Mouse (Mus musculus) forelimb bud, embryonic 11.5 days (tissue): Measurements from ENCODE around the gene Saa1.
"Not testable (repeated sequence)": the region's sequence is repeated elsewhere in the genome, so short reads cannot be mapped to it uniquely, and the experiment has no call there.

Source experiments
- DNase-seq: peaks from one replicate; pipeline ENCODE4 v3.0.0-alpha.2; 2012; ENCODE audit warnings: low read depth, low spot score

Gene Saa1

DNA sequence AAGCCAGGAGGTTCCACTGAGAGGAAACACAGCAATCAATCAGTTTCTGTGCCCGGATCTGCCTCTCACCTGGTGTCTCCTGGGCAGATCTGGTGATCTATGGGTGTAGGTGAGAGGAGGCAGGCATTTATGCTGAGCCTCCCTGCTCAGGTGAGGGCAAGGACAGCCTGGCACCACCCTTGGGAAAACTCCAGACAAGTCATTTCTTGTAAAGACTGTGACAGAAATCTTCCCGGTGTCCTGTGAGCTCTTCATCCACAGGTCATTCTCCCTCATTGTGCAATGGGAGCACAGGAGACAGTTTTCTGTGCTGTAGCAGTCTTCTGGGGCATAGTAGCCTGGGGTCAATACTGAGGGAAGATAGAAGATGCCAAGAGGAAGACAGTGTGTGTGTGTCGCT is at the start of gene Saa1:
TSS of gene Saa1 (minus strand) at position 101 of the 400 bp plus-strand sequence.
- DNase-seq, result not testable (repeated sequence)

DNA sequence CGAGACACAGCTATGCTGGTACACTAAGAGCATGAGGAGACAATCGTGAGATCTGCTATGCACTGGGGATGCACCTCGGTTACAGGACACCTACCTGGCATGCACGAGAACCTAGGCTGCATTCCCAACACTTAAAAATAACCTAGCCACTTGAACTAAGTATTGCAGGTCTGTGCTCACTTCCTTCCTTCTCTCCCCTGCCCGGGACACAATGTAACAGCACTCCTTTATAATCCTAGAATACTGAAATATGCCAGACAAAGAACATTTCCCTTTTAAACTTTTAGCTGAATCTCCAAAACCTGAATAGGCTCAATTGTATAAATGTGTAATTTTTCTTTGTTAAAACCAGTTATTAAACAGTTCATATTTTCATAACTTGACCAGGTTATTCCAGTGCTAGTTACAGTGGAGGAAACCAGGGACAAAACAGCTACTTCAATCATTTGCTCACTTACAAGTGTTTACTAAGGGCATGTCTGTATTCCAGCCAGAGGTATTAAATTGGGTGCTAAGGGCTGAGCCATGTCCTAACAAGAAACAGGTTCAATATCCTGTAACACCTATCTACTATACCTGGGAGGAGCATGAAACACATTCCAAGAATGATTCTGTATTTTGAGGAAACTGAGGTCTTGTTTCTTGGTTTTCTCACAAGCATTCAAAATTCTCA is 46.5 kb upstream of the Saa1 start:
- no peak for DNase-seq

DNA sequence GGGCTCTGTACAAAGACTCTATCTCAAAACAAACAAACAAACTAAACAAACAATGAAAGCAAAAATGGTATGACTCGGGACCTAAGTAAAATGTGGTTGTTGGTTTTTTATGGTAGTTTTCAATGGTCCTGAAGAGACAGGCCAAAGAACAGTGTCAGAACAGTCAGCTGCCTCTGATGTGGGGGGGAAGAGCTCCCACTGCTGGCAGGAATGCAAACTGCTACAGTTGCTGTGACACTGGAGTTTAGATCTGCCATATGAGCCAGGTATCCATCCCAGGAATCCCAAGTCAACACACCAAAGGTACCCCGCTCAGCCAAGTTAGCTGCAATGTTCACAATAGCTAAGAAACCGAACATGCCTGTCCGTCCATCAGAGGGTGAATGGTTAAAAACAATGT is 27.9 kb upstream of the Saa1 start:
- peak; percentile 77 for DNase-seq

DNA sequence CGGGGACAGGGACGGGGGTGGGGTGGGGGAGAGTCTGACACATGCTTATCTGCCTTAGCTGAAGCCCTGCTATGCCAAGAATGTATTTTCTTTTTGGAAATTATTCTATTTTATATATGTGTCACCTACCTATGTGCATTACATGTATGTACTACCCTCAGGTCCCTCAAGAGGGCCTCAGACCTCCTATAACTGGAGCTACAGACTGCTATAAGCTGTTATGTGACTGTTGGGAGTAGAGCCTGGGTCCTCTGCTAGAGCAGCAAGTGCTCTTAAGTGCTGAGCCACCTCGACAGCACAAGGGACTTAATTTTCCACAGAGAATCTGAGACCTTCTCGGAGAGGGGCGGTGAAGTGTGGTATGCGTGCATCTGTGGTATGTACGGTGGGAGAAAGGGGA is 25.7 kb upstream of the Saa1 start:
- no peak for DNase-seq

DNA sequence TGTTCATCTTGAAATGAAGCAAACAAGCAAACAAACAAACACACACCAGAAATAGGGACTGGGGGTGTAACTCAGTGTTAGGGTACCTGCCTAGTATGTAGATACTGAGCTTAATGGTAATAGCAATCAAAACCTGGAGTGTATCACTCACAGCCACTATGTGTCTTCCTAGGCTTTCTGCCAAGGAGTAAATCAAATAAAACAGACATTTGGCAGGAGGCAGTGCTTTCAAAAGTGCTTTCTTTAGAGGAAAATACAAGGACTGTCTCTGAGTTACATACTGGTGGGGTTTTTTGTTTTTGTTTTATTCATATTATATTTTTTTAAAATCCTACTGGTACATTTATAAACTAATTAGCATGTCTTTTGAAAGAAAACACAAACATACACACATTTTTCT is 24.6 kb upstream of the Saa1 start:
- no peak for DNase-seq

DNA sequence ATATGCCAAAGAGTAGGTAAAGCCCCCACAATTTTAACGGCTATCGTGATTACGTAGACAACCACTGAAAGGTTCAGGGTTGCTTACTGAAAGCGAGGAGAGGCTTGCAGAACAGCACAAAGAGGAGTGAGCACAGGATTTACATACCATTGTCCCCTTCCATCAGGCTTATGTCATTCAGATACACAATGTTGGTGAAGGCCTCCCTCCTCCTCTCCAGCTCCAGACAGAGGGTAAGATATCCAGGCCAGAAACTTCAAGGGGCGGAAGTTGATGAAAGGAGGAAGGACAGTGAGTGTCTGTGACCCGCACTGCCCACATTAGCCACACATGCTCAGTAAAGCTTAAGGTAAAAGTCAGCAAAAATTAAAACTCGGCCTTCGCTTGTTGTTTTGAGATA is 21.9 kb upstream of the Saa1 start:
- no peak for DNase-seq

DNA sequence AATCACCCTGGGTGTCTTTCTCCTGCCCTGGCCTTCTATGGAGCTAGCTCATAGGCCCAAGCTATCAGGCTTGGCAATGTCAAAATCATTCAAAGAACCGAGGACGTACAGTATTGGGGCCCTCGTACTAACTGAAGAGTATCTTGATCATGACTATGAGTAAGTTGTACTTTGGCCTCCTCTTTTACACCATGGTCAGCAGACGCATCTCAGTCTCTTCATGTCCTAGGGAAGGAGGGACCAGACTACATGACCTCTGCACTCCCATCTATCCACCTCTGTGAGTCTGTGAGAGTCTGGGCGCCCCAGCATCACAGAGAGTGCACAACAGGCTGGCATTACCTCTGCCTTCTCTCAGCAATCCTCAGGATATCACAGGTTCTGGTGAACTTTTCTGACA is 19.8 kb upstream of the Saa1 start:
- DNase-seq, result no peak

DNA sequence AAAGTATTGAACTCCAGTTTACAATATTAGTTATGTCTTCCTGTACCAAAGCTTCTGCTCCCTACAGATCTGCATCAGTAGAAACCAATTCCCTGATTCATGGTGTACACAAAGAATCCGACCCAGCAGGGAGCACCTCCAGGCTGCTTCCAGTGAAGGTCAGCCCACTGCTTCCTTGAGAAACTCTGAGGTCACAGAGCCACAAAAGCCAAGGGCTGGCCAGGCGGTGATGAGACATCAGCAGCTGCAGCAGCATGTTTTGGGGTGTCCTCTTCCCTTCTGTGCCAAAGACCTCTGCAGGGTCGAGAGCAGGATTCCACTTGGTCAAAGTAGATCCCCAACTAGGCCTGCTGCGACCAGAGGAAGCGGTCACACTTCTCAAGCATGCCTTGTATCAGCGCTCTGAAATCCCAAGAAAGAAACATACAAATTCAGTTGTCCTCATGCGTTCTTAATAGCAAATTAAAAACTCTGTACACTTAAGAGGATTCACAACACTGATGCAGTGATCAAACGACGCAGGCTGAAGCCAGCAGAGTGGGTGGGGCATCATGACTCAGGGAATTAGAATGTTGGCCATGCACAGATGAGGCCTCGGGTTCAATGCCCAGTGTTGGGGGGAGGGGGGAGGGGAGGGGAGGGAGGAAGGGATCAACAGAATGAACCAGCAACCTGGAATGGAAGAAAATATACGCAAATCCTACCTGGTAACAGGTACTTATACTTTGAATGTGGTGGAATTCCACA is 18.4 kb upstream of the Saa1 start:
- DNase-seq, result no peak

DNA sequence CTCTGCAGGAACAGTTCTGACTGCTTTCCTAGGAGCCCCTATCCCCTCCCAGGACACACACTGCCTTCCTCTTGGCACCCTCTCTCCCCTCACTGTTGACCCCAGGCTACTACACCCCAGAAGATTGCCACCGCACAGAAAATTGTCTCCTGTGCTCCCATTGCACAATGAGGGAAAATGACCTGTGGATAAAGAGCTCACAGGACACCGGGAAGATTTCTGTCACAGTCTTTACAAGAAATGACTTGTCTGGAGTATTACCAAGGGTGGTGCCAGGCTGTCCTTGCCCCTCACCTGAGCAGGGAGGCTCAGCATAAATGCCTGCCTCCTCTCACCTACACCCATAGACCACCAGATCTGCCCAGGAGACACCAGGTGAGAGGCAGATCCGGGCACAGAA is 8.7 kb upstream of the Saa1 start, which contains the start of gene Saa2:
TSS of gene Saa2 (plus strand) at position 301 of the 400 bp plus-strand sequence.
- DNase-seq, result no peak

DNA sequence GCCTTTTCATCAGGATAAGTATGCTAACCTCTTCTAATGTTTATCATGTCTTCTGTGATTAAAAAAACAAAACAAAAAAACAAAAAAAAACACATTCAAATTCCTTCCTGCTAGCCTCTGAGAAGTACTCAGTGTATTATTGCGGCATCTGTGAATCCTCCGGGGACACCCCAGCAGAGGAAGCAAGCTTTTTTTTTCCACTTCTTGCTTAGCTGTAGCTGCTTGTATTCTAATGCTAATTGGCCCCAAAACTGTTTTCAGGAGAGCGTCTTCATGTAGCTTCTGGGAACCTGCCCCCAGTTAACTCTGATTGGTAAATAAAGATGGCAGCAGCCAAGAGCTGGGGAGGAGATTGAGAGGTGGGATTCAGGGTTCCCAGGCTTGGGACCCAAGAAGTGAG is 5.7 kb upstream of the Saa1 start:
- no peak for DNase-seq

DNA sequence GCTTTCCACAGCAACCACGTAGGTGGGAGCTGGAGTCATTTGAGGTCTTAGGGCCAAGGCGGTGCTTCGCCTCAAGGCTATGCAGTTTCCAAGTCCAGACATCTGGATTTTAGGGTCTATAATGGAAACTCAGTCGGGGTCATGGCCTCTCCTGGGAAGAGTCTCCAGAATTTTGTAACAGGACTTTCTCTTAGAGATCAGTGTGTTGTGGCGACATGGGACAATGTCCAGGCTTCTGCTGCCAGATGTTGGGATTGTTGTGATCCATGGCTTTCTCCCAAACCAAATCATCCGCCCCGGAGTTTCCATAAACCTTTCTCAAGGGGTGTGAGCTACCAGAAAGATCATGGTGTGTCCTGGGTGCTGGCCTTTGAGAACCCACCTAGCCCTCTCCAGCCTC is 3.6 kb upstream of the Saa1 start:
- DNase-seq, result no peak

DNA sequence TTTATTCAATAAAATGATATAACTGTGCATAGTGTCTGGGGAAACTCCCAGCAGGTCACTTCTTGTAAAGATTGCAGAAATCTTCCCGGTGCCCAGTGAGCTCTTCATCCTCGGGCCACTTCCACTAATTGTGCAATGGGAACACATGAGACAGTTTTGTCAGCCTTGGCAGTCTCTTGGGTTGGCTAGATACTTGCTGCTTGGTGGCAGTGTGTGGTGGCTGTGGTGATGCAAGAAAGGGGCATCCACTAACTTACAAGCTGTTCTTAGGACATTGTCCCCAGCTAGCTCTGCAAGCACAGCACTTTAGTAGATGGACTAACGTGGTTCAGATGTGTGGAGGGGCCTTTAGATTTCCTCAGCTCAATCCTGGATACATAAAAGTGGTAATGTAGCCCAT is 3.0 kb upstream of the Saa1 start:
- no peak for DNase-seq

DNA sequence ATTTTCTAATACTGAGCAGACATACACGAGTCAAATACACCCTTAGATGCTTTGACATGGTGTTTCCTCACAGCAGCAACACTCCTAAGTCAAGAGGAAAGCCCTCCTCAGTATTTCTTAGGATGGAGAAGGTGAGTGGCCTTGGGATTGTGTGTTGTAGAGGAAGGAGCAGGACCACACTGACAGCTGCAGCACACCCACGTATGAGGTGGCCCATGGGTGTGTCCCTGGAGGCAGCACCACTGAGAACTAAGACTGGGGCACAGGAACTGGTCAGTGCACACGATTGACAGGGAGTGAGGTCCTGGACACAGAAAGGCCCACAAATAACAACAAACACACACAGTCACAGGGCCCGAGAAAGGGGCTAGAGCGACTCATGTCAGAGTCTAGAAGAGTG is 2.7 kb downstream of the Saa1 start:
- not testable (repeated sequence) for DNase-seq

DNA sequence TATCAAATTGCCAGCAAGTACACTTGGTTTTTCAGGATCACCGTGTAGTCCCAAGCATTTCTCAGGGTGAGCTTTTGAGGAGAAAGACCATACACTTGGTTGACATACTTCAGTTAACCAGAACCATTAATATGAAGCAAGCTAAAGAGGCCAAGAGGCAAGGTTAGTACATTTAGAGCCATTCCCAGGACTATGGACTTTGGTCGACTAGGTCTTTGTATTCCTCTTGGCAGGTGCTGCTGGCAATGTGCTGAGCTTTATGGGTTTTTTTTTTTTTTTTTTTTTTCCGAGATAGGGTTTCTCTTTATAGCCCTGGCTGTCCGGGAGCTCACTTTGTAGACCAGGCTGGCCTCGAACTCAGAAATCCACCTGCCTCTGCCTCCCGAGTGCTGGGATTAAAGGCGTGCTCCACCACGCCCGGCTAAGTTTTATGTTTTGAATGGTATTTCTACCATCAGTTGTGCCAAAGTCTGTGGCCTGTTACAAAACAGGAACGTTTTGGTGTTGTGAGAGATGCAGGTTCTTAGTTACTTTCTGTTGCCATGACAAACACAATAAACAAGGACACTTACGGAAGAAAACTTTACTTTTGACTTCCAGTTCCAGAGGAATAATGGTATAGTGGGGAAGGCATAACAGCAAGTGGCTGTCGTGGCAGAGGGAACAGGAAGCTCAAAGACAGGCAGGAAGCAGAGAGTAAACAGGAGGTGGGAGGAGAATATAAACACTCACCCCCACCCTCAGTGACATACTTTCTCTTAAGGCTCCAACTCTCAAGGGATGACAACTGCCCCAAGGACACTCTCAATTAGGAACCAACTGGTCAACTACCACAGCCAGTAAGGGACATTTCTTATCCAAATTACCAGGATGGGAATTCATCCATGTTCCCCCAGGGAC is 4.0 kb downstream of the Saa1 start:
- DNase-seq, result no peak

DNA sequence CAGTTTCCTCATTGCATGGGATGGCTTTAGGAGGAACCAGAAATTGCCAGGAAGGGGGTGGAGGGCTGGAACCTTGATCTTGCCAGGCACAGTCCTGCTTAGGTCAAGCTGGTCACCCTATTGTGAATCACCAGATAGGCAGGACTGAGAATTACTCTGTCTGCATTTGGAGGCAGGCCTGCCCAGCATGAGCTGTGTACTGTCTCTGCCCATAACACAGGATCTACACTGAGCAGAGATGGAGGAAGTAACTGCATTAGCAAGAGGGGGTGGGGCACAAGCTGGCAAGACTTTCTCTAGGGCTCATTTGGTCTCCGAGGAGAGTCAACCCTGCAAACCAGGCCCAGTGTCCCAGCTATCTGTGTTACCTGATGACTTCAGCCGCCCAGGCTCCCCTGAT is 7.8 kb downstream of the Saa1 start:
- DNase-seq, result no peak

DNA sequence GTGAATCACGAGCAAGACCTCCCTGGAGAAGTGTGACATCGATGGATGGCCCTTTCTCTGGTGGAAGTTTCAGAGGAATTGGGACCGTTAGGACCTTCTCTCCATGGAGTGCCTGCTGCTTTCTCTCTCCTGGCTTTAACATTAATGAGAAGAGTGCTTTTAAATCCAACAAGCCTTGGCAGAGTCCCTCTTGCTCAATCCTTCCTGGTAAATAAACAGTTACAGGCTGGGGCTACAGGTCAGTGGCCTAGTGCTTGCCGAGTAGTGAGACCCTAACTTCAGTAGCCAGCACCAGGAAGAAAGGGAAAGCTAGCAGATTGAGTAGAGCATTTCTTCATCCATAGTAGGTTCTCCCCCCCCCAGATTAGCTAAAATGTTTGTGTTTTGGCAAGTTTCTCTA is 10.3 kb downstream of the Saa1 start, which contains the start of gene Saa4:
TSS of gene Saa4 (minus strand) at position 146 of the 400 bp plus-strand sequence.
- DNase-seq, result no peak

DNA sequence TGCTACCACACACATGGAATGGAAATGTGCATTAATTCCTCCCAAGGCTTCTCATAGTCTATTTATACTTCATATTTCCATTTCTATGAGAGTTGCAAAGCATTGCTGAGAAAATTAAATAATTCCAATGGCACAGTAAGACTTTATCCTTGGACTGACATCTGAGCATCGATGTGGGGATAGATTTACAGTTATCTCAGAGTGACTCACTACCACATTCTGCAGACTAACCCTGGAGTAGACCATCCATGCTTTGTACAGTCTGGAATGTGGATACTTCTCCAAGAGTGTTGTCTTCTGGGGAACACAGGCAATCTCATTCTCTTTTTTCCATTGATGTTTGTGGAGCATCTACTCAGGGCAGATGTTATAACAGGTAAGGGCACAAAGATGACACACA is 15.2 kb downstream of the Saa1 start:
- no peak for DNase-seq

DNA sequence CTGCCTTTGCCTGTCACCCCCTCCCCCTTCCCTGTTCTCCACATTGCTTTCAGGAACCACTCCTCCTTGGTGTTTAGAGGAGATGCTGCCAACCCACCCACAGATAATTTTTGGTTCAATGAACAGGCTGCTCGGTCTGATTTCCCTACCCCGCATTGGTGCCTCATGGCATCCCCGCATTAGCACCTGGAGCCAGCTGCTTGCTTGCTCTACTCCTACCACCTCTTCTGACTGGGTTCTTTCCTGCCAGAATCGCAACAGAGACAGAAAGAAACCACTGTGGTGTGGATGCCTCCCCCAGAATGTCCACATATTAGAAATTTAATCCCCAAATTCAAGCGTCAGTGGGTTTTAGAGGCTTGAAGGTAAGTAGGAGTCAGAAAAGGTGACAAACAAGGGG is 18.4 kb downstream of the Saa1 start:
- no peak for DNase-seq

DNA sequence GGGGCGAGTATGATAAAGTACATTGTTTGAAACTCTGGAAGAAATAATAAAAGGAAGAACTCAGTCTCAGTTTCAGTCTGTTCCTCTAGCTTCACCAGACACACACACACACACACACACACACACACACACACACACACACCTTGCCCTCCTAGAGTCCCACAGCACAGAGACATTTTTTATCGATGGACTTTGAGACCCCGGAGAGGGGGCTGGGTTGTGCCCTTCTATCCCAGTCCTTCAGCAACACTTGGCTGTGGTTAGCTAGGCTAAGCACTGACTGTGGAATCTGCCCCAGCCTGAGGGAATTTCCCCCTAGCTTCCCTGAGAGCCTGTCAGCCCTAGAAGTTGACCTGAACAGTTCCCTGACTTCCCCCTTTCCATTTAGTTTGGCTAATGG is 18.9 kb downstream of the Saa1 start:
- no peak for DNase-seq

DNA sequence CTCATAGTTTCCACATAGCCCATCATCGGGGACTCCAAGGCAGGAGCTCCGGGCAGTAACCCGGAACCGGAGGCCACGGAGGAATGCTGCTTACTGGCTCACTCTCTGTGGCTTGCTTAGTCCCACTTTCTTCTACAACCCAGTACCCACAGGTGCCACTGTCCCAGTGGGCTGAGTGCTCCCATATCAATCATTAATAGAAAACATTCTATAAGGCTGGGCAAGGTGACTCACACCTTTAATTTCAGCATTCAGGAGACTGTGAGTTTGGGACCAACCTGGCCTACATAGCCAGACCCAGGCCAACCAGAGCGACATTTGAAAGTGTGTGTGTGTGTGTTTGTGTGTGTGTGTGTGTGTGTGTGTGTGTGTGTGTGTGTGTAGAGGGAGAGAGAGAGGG is 19.4 kb downstream of the Saa1 start:
- DNase-seq, result no peak

DNA sequence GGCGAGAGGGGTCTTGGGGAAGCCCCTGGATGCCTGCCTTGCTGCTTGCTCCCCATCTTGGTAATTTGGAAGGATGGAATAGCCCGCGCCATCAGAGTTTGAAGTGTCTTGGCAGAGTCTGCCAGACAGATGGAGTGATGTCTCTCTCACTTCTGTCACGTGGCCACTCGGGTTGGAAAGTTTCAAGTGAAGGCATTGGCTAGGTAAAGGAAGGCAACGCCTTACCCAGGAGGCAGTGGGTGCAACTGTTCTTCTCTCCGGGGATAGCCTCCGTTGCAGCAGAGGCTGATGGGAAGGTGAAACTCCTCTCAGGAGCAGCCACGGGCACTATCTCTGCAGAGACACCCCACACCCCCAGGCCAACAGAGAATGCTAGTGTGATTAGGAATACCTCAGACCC is 22.3 kb downstream of the Saa1 start:
- DNase-seq, result no peak

DNA sequence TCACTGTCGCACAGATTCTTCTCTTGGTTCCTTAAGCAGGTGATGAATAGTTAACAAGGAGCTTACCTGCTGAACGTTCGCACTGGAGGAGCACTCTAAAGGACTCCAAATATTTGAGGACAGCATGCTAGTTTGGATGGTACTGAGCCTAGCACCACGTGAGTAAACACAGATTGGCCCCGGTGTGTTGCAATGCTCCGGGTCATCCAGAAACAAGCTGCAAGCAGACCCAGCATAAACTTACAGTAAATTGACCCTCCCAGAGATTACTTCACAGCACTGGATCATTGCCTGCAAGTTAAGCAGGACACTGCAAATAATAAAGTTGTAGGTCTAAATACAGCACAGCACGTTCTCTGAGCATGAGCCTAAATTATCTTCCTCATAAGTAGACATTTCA is 23.3 kb downstream of the Saa1 start:
- DNase-seq, result no peak
